10 mouse cellular contexts compared by ENCODE assay signal in genomic region chr13:100617583-100617982, GRCm38 (mm10).
"Had no signal": no experiment of that assay in that cellular context is flagged by ENCODE, and none has a peak within 500 bp of the region (broad histone marks: within the 10 kb centered on the region; RNA-seq: fewer than 3 reads in every experiment).

No protein-coding gene starts in this region.

- H3K9me3 ChIP-seq: limb, embryonic 15.5 days; liver, embryonic 12.5 days; midbrain, embryonic 12.5 days; neural tube, embryonic 13.5 days; stomach, embryonic 15.5 days had no signal

- H3K27me3 ChIP-seq: stomach, embryonic 15.5 days had no signal

- H3K27ac ChIP-seq: limb, embryonic 15.5 days; liver, embryonic 12.5 days; midbrain, embryonic 12.5 days; neural tube, embryonic 13.5 days had no signal

- DNase-seq: kidney, postnatal 25 days; lung, embryonic 14.5 days; lung, postnatal 14 days; right cerebral cortex, postnatal 14 days; thymus, postnatal 4 days had no signal
